Mouse (Mus musculus) C2C12 (cell line): Measurements from ENCODE around the gene Galntl5.

Experiments
- CEBPB ChIP-seq: IDR thresholded peaks from one replicate; pipeline ENCODE4 v1.6.1; 2011; ENCODE audit warnings: low read depth, mild to moderate bottlenecking, control low read depth, moderate library complexity
- CTCF ChIP-seq: IDR thresholded peaks from one replicate; pipeline ENCODE4 v1.5.1; 2011; ENCODE audit not compliant: control insufficient read depth, insufficient read depth, insufficient read length
- MYOD1 ChIP-seq: IDR thresholded peaks from one replicate; pipeline ENCODE4 v1.6.1; 2011; ENCODE audit warnings: low read depth; ENCODE audit not compliant: control insufficient read depth, insufficient read length
- MYOG ChIP-seq: IDR thresholded peaks from one replicate; pipeline ENCODE4 v1.6.1; 2011; ENCODE audit not compliant: control insufficient read depth, insufficient read length; ENCODE audit errors: extremely low read depth
- USF1 ChIP-seq: IDR thresholded peaks from one replicate; pipeline ENCODE4 v1.6.1; 2011; ENCODE audit warnings: low read depth, mild to moderate bottlenecking, control low read depth, moderate library complexity

DNA sequence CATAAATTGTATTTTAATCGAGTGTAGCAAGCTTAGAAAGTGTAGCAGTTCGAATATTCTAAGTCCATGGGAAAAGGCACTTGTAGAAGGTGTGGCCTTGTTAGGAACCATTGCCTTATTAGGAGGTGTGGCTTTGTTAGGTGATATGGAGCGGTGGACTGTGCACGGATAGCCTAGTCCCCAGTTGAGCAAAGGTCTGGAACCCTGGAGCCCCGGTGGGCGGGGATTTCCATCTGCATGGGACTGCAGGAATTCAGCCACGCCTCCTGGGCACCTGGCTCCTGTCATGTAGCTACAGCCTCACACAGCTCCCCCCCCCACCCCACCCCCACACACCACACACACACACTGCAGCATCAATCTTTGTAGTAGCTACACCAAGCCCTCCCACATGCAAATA lies 34.6 kb upstream of the Galntl5 start:
- TF ChIP-seq CTCF = no peak
- TF ChIP-seq MYOD1 = no peak
- no peak for TF ChIP-seq USF1
- no peak for TF ChIP-seq CEBPB
- no peak for TF ChIP-seq MYOG
